Mouse (Mus musculus): ENCODE measurements around the gene Rimbp2.

DNA sequence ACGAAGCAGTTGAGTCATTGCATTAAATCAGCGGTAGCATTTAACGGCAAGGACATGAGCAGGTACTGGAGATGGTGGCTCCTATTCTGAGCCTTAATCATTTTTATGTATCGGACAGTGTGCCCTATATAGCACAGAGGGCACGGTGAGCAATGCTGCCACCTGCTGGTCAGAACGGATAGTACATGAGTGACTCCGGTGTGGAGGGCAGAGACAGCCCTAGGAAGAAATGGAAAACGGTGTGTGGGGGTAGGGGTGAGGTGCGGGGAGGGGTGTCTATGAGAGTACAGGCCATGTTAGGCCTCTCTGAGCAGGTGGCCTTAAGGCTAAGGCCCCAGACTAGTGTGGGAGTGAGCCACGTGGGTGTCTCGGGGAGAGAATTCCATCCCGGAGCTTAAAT, 28.3 kb upstream of the Rimbp2 start:
- TF ChIP-seq POLR2A (IDR thresholded peaks at IDR 0.05; ENCODE audit: borderline replicate concordance, extremely low read depth, low read depth, low read length) (no peak), CTCF (IDR thresholded peaks at IDR 0.05; ENCODE audit: insufficient read depth, low read length) (peak; percentile 94)

Measured in lung, adult 2 months (tissue).